Mouse (Mus musculus) intestine, embryonic 15.5 days (tissue): Measurements from ENCODE around the gene Cxxc4. TPM values are rescaled to one million over a fixed set of nuclear protein-coding genes. Genes with fewer than 3 reads are reported as not detected.
"Not testable (repeated sequence)": the region's sequence is repeated elsewhere in the genome, so short reads cannot be mapped to it uniquely, and the experiment has no call there.

Source experiments
- ATAC-seq: fragments of 200-750 bp; cut with Nextera tagmentation; 2 replicates; pipeline ENCODE4 v1.8.0; 2017; ENCODE audit warnings: moderate TSS enrichment, moderate library complexity
- H3K27ac ChIP-seq: fragments of 300-500 bp; sonication (generic); 2 replicates; pipeline ENCODE4 v1.5.1; 2015; ENCODE audit warnings: mild to moderate bottlenecking, inconsistent platforms
- H3K27me3 ChIP-seq: fragments of 300-500 bp; sonication (generic); replicated peaks from 2 replicates; pipeline ENCODE4 v1.6.1; 2015; ENCODE audit warnings: inconsistent platforms
- H3K36me3 ChIP-seq: fragments of 300-500 bp; sonication (generic); 2 replicates; pipeline ENCODE4 v1.6.1; 2015; ENCODE audit warnings: inconsistent platforms
- H3K4me1 ChIP-seq: fragments of 300-500 bp; sonication (generic); replicated peaks from 2 replicates; pipeline ENCODE4 v1.6.1; 2015; ENCODE audit warnings: inconsistent platforms
- H3K4me2 ChIP-seq: fragments of 300-500 bp; sonication (generic); replicated peaks from 2 replicates; pipeline ENCODE4 v1.6.1; 2015; ENCODE audit warnings: mild to moderate bottlenecking, inconsistent platforms
- H3K4me3 ChIP-seq: fragments of 300-500 bp; sonication (generic); replicated peaks from 2 replicates; pipeline ENCODE4 v1.5.1; 2015; ENCODE audit warnings: inconsistent platforms
- H3K9ac ChIP-seq: fragments of 300-500 bp; sonication (generic); 2 replicates; pipeline ENCODE4 v1.6.1; 2015; ENCODE audit warnings: inconsistent platforms
- H3K9me3 ChIP-seq: fragments of 300-500 bp; sonication (generic); 2 replicates; pipeline ENCODE4 v1.6.1; 2016; ENCODE audit warnings: inconsistent platforms
- WGBS: fragments of 180-500 bp; shearing (Covaris S2); methylation state at CpG from one replicate; pipeline ENCODE4 v1.1.7; 2015; 5-methylcytosine and 5-hydroxymethylcytosine counted together
- polyA plus RNA-seq: library from polyadenylated mRNA; unstranded; fragments of >200 nt; fragmentation: Nextera tagmentation; extraction: Ambion mirVana; gene quantifications from 2 replicates; pipeline ENCODE4 v1.2.1, GENCODE M21; 2015

Cxxc4 gene
- polyA plus RNA-seq = 2.8 and 3.8 TPM in 2 replicates

- Histone ChIP-seq H3K27me3 (no peaks in the 10 kb centered on the region), H3K4me3 (peak within 1 kb of the TSS; percentile 52), H3K4me1 (peaks cover 7% of the 10 kb centered on the region; the same call in 1 of the 2 replicates), H3K36me3 (no peaks in the 10 kb centered on the region), H3K27ac (peak within 1 kb of the TSS; percentile 66), H3K9ac (peak within 1 kb of the TSS; percentile 41), H3K4me2 (peak within 1 kb of the TSS; percentile 61), H3K9me3 (no peaks in the 10 kb centered on the region)
- 3% methylated on average over 12 of the region's 22 CpGs for WGBS
- no peak; the same call in 1 of the 2 replicates for ATAC-seq
Measured at GRCm38 (mm10) chr3:134236414-134237112, at the start of gene Cxxc4. Cxxc4 (plus strand) TSS chr3:134236484.

DNA sequence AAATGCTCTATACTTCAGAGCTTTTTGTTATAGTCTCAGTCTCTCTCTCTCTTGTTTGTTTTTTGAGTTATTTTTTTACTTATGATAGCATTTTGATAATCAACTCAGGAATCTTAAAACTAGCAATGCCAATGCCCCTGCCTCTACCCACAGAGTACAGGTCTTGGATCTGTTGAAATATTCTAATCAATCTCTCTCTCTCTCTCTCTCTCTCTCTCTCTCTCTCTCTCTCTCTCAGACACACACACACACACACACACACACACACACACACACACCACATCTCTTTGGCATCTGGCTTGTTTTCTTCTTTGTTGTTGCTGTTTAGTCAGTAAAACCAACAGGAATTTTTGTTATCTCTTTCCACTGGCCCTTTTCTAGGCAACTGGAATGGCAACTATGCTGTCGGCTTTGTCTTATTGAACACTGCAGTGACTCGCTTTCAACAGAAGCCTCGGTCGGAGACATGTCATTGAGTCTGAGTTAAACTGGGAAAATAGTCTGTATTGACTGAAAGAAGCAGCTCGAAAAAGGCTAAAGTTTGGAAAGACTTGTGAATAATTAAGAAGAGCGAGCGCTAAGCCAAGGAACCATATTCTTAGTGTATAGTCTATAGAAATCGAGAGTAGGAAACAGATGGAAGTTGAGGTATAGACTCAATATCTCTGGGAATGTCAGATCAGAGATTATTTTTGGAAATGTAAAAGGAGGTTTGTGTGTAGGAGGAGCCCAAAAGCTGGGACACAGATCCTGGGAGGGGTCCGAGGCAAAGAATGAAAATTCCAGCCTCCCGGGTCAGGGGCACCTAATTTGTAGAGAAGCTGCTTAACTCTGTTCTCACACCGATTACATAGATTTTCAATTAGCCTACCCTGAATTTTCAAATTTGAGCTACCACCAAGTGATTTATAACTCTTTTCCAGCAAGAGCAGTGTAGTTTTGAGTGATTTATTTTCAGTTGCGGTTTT lies 47.0 kb upstream of the Cxxc4 start:
- Histone ChIP-seq H3K27me3 (no peaks in the 10 kb centered on the region), H3K4me2 (0 out of 2 replicates have a peak overlapping the region, but pooled peaks have one; percentile 38), H3K36me3 (no peaks in the 10 kb centered on the region), H3K9me3 (no peaks in the 10 kb centered on the region), H3K27ac (no peak overlapping the region), H3K9ac (no peak overlapping the region), H3K4me1 (no peaks in the 10 kb centered on the region), H3K4me3 (no peak overlapping the region)
- no peak for ATAC-seq
- WGBS = 65% methylated on average over 12 of the region's 12 CpGs

- no peaks in the 10 kb centered on the region for H3K36me3 ChIP-seq
- H3K4me3 ChIP-seq = no peak overlapping the region
- no peak overlapping the region for H3K27ac ChIP-seq
- H3K4me2 ChIP-seq = peak overlapping the region; percentile 38; the same call in 1 of the 2 replicates
- H3K27me3 ChIP-seq = no peaks in the 10 kb centered on the region
- H3K9me3 ChIP-seq = no peaks in the 10 kb centered on the region
- no peaks in the 10 kb centered on the region for H3K4me1 ChIP-seq
- WGBS = 41% methylated on average over 11 of the region's 11 CpGs
- peak; percentile 89 for ATAC-seq
- H3K9ac ChIP-seq = no peak overlapping the region
Measured at GRCm38 (mm10) chr3:134190046-134190445, 46.2 kb upstream of the Cxxc4 start.

DNA sequence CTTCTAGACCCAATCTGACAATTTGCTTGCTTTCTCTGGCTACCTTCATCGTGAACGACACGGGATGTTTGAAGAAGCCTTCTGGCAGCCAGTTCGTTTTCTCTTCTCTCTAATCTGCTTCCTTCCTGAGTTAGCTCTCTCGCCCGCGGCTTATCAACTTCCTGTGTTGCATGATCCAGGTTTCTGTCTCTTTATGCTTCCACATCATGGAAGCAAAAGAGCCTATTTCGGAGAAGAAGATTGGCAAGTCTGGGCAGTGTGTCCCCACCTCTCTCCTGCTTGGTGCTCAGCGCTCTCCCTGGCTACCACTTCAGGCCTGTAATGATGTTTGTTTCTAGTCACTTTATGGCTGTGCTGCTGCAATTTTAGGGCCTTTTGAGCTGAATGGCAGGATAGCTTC lies 36.4 kb upstream of the Cxxc4 start:
- no peaks in the 10 kb centered on the region for H3K27me3 ChIP-seq
- 11% methylated on average over 9 of the region's 9 CpGs for WGBS
- no peaks in the 10 kb centered on the region for H3K36me3 ChIP-seq
- H3K9ac ChIP-seq = no peak overlapping the region
- H3K4me1 ChIP-seq = 0 out of 2 replicates have a peak, but pooled peaks cover 4% of the 10 kb centered on the region
- peak overlapping the region; percentile 24 for H3K4me2 ChIP-seq
- H3K27ac ChIP-seq = no peak overlapping the region
- no peak overlapping the region for H3K4me3 ChIP-seq
- peak; percentile 47; the same call in 1 of the 2 replicates for ATAC-seq
- no peaks in the 10 kb centered on the region for H3K9me3 ChIP-seq

GRCm38 (mm10) chr3:134206624-134207023 lies 29.7 kb upstream of the Cxxc4 start:
- Histone ChIP-seq H3K4me1 (no peaks in the 10 kb centered on the region), H3K4me3 (no peak overlapping the region), H3K27ac (no peak overlapping the region), H3K27me3 (no peaks in the 10 kb centered on the region), H3K36me3 (no peaks in the 10 kb centered on the region), H3K9ac (no peak overlapping the region), H3K9me3 (no peaks in the 10 kb centered on the region), H3K4me2 (no peak overlapping the region)
- 90% methylated on average over 3 of the region's 3 CpGs for WGBS
- ATAC-seq = no peak

DNA sequence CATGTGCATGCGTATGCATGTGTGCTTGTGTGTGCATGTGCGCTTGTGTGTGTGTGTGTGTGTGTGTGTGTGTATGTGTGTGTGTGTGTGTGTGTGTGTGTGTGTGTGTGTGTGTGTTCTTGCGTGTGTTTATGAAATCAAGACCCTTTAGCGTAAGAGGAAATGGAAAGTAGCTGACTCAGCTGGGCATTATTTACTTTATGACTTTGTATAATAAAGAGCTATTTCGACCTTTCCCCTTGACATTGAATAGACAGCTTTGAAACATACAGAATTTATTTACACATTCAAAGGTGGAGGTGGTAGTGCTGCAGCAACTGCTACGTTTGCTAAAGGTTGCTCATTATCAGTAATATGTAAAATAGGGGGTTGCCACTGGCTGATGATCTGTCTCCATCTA lies 25.3 kb upstream of the Cxxc4 start:
- Histone ChIP-seq H3K27me3 (no peaks in the 10 kb centered on the region), H3K4me3 (no peak overlapping the region), H3K9me3 (no peaks in the 10 kb centered on the region), H3K9ac (no peak overlapping the region), H3K36me3 (no peaks in the 10 kb centered on the region), H3K4me2 (no peak overlapping the region), H3K4me1 (no peaks in the 10 kb centered on the region), H3K27ac (no peak overlapping the region)
- WGBS = 67% methylated on average over 6 of the region's 6 CpGs
- ATAC-seq = no peak

GRCm38 (mm10) chr3:134219881-134220280 lies 16.4 kb upstream of the Cxxc4 start:
- not testable (repeated sequence) for H3K4me2 ChIP-seq, H3K4me1 ChIP-seq, H3K27me3 ChIP-seq, H3K9me3 ChIP-seq, H3K4me3 ChIP-seq, H3K36me3 ChIP-seq, H3K27ac ChIP-seq, ATAC-seq, H3K9ac ChIP-seq

- WGBS = 35% methylated on average over 2 of the region's 2 CpGs
- H3K9ac ChIP-seq = no peak overlapping the region
- no peak overlapping the region for H3K27ac ChIP-seq
- H3K4me2 ChIP-seq = no peak overlapping the region
- no peaks in the 10 kb centered on the region for H3K36me3 ChIP-seq
- no peaks in the 10 kb centered on the region for H3K9me3 ChIP-seq
- no peak overlapping the region for H3K4me3 ChIP-seq
- no peaks in the 10 kb centered on the region for H3K4me1 ChIP-seq
- ATAC-seq = peak; percentile 91
- H3K27me3 ChIP-seq = no peaks in the 10 kb centered on the region
Measured at GRCm38 (mm10) chr3:134221002-134221401, 15.3 kb upstream of the Cxxc4 start.

- ATAC-seq = no peak
- 62% methylated on average over 1 of the region's 1 CpGs for WGBS
Measured at GRCm38 (mm10) chr3:134222593-134222992, 13.7 kb upstream of the Cxxc4 start.

GRCm38 (mm10) chr3:134223956-134224355 lies 12.3 kb upstream of the Cxxc4 start:
- Histone ChIP-seq H3K4me2 (no peak overlapping the region), H3K4me1 (no peaks in the 10 kb centered on the region), H3K27ac (no peak overlapping the region), H3K4me3 (no peak overlapping the region), H3K9me3 (no peaks in the 10 kb centered on the region), H3K27me3 (no peaks in the 10 kb centered on the region), H3K9ac (no peak overlapping the region), H3K36me3 (no peaks in the 10 kb centered on the region)
- ATAC-seq = no peak
- WGBS = 68% methylated on average over 7 of the region's 7 CpGs

More at GRCm38 (mm10) chr3:134222593-134222992, 13.7 kb upstream of the Cxxc4 start:
- H3K27me3 ChIP-seq = no peaks in the 10 kb centered on the region
- no peaks in the 10 kb centered on the region for H3K4me1 ChIP-seq
- H3K36me3 ChIP-seq = no peaks in the 10 kb centered on the region
- no peak overlapping the region for H3K9ac ChIP-seq
- no peaks in the 10 kb centered on the region for H3K9me3 ChIP-seq
- H3K4me3 ChIP-seq = no peak overlapping the region
- H3K4me2 ChIP-seq = no peak overlapping the region
- H3K27ac ChIP-seq = no peak overlapping the region

GRCm38 (mm10) chr3:134225928-134226327 lies 10.4 kb upstream of the Cxxc4 start:
- Histone ChIP-seq H3K4me1 (no peaks in the 10 kb centered on the region), H3K4me2 (no peak overlapping the region), H3K9ac (no peak overlapping the region), H3K4me3 (no peak overlapping the region), H3K36me3 (no peaks in the 10 kb centered on the region), H3K27ac (no peak overlapping the region), H3K27me3 (no peaks in the 10 kb centered on the region), H3K9me3 (no peaks in the 10 kb centered on the region)
- 95% methylated on average over 3 of the region's 3 CpGs for WGBS
- ATAC-seq = no peak

DNA sequence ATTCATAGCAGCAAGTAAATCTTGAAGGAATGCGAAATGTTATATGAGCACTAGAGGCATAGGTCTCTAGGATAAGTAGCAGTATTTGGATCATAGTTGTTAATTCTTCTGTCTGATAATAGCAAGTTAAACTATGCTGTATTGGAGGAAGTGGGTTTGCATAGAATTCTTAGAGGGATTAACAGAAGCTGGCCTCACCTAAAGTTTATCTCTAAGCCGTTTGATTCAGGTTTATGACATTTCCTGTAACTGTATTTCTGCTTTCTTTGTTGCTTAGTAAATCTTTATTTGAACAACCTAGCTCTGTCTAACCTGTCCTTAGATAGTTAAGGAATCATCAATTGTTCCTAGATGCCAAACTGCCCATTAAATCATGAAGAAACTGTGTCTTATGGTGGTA lies 3.5 kb upstream of the Cxxc4 start:
- no peak overlapping the region for H3K9ac ChIP-seq
- no peaks in the 10 kb centered on the region for H3K36me3 ChIP-seq
- 60% methylated on average over 2 of the region's 2 CpGs for WGBS
- H3K27ac ChIP-seq = no peak overlapping the region
- 0 out of 2 replicates have a peak, but pooled peaks cover 4% of the 10 kb centered on the region for H3K4me1 ChIP-seq
- no peaks in the 10 kb centered on the region for H3K9me3 ChIP-seq
- H3K4me2 ChIP-seq = no peak overlapping the region
- H3K4me3 ChIP-seq = no peak overlapping the region
- H3K27me3 ChIP-seq = no peaks in the 10 kb centered on the region
- no peak for ATAC-seq
